Mouse (Mus musculus) 3134 (cell line): ENCODE data around the gene Gal3st1.

Experiments used
- DNase-seq: peaks from one replicate; pipeline ENCODE4 v3.0.0-alpha.2; 2011; ENCODE audit warnings: low spot score; ENCODE audit not compliant: insufficient read length; ENCODE audit errors: extremely low read depth

Gene Gal3st1

GRCm38 (mm10) chr11:4031126-4031941, 47.9 kb downstream of the Gal3st1 start, which contains the start of gene Sec14l4:
Gene Sec14l4, plus strand, starts transcription at chr11:4031462.
- no peak for DNase-seq

GRCm38 (mm10) chr11:4031961-4032360, 48.5 kb downstream of the Gal3st1 start:
- no peak for DNase-seq

GRCm38 (mm10) chr11:4033471-4033870, 50.0 kb downstream of the Gal3st1 start:
- DNase-seq, result no peak

GRCm38 (mm10) chr11:4034169-4034568, 50.7 kb downstream of the Gal3st1 start:
- DNase-seq, result no peak

GRCm38 (mm10) chr11:4035116-4035892, 51.9 kb downstream of the Gal3st1 start:
- no peak for DNase-seq

GRCm38 (mm10) chr11:4035916-4036315, 52.5 kb downstream of the Gal3st1 start:
- DNase-seq, result no peak

- no peak for DNase-seq
Observed at GRCm38 (mm10) chr11:4036365-4037084, 53.1 kb downstream of the Gal3st1 start.

GRCm38 (mm10) chr11:4039951-4040350, 56.5 kb downstream of the Gal3st1 start:
- DNase-seq, result no peak

GRCm38 (mm10) chr11:4041123-4041625, 57.7 kb downstream of the Gal3st1 start:
- DNase-seq, result no peak

- DNase-seq, result no peak
Observed at GRCm38 (mm10) chr11:4043081-4043480, 59.6 kb downstream of the Gal3st1 start.

GRCm38 (mm10) chr11:4046526-4046925, 63.1 kb downstream of the Gal3st1 start:
- DNase-seq, result no peak

- no peak for DNase-seq
Observed at GRCm38 (mm10) chr11:4047766-4048165, 64.3 kb downstream of the Gal3st1 start.

- DNase-seq, result no peak
Observed at GRCm38 (mm10) chr11:4048438-4048837, 65.0 kb downstream of the Gal3st1 start.
